Comparison of ENCODE assay signal across 7 mouse cellular contexts in the genomic region with DNA sequence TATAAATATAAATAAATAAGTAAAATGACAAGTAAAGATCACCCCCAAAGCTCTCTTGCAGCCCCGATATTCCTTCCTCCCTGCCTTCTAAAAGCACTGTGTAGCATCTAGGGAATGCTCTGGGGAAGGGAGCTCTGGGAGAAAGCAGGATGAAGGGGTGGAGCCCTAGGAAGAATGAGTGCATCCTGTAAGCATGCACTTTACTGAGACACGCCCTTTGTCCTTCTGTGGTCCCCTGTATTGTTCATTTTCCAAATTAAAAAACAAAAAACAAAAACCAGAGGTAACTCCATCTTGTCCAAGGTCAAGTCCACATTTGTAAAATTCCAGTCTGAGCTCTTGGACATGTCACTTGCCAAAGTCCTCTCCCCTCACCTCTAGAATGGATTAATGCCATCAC. TPM values are rescaled to one million over a fixed set of nuclear protein-coding genes. Genes with fewer than 3 reads are reported as not detected.
DNase-seq lines count a peak whose midpoint lies in the region; ATAC-seq and TF ChIP-seq lines count a peak whose summit lies in the region.

No protein-coding gene starts in this region.

- peaks cover 20% of the 10 kb centered on the region for H3K36me3 ChIP-seq in neural tube, embryonic 11.5 days (ENCODE audit: control insufficient read depth, insufficient read depth, low read length)
- H3K36me3 ChIP-seq in forebrain, embryonic 12.5 days (replicated peaks), result peaks cover 42% of the 10 kb centered on the region
- H3K36me3 ChIP-seq in liver, embryonic 11.5 days (ENCODE audit: control insufficient read depth, insufficient read depth, low read length), result peaks cover 32% of the 10 kb centered on the region
- peaks cover 27% of the 10 kb centered on the region for H3K36me3 ChIP-seq in thymus, adult 2 months (ENCODE audit: control insufficient read depth, insufficient read depth, low read length)

- peak overlapping the region; percentile 81 for H3K9ac ChIP-seq in neural tube, embryonic 11.5 days (ENCODE audit: low read length)
- peak overlapping the region; percentile 80 for H3K9ac ChIP-seq in forebrain, embryonic 12.5 days
- peak overlapping the region; percentile 86 for H3K9ac ChIP-seq in liver, embryonic 11.5 days (ENCODE audit: low read depth, low read length)

- peaks cover 15% of the 10 kb centered on the region for H3K4me1 ChIP-seq in neural tube, embryonic 11.5 days (ENCODE audit: control insufficient read depth, insufficient read depth, low read length)
- peaks cover 28% of the 10 kb centered on the region for H3K4me1 ChIP-seq in forebrain, embryonic 12.5 days
- peaks cover 22% of the 10 kb centered on the region for H3K4me1 ChIP-seq in liver, embryonic 11.5 days (replicated peaks; ENCODE audit: control insufficient read depth, insufficient read depth, low read length)
- H3K4me1 ChIP-seq in thymus, adult 2 months (replicated peaks; ENCODE audit: control insufficient read depth, insufficient read depth, low read length), result peaks cover 14% of the 10 kb centered on the region

- H3K27me3 ChIP-seq in neural tube, embryonic 11.5 days (ENCODE audit: control insufficient read depth, insufficient read depth, low read length), result no peaks in the 10 kb centered on the region
- no peaks in the 10 kb centered on the region for H3K27me3 ChIP-seq in forebrain, embryonic 12.5 days
- no peaks in the 10 kb centered on the region for H3K27me3 ChIP-seq in liver, embryonic 11.5 days (replicated peaks; ENCODE audit: control insufficient read depth, insufficient read depth, low read length)
- no peaks in the 10 kb centered on the region for H3K27me3 ChIP-seq in thymus, adult 2 months (ENCODE audit: control insufficient read depth, insufficient read depth, low read length)

- H3K9me3 ChIP-seq in neural tube, embryonic 11.5 days (ENCODE audit: control insufficient read depth, low read length), result no peaks in the 10 kb centered on the region
- no peaks in the 10 kb centered on the region for H3K9me3 ChIP-seq in forebrain, embryonic 12.5 days
- H3K9me3 ChIP-seq in liver, embryonic 11.5 days (ENCODE audit: control insufficient read depth, low read length), result no peaks in the 10 kb centered on the region

- no peak overlapping the region for H3K27ac ChIP-seq in neural tube, embryonic 11.5 days (ENCODE audit: low read depth, low read length)
- H3K27ac ChIP-seq in forebrain, embryonic 12.5 days, result no peak overlapping the region
- H3K27ac ChIP-seq in liver, embryonic 11.5 days (ENCODE audit: low read depth, low read length), result no peak overlapping the region
- H3K27ac ChIP-seq in thymus, adult 2 months (ENCODE audit: control insufficient read depth, insufficient read depth, low read length), result no peak overlapping the region

- TF ChIP-seq CTCF in thymus, adult 2 months (IDR thresholded peaks at IDR 0.05; ENCODE audit: borderline replicate concordance, control insufficient read depth, extremely low read depth, insufficient read depth, low read length, poor library complexity), result no peak

- 68% methylated on average over 2 of the region's 2 CpGs for WGBS in neural tube, embryonic 11.5 days
- WGBS in forebrain, embryonic 12.5 days, result 76% methylated on average over 2 of the region's 2 CpGs
- 74% methylated on average over 2 of the region's 2 CpGs for WGBS in liver, embryonic 11.5 days
- WGBS in thymus, adult 2 months, result 84% methylated on average over 2 of the region's 2 CpGs

- no peak for TF ChIP-seq POLR2A in thymus, adult 2 months (IDR thresholded peaks at IDR 0.05; ENCODE audit: control insufficient read depth, extremely low read depth, insufficient read depth, low read length, poor library complexity)

- H3K4me3 ChIP-seq in neural tube, embryonic 11.5 days (ENCODE audit: low read depth, low read length), result peak overlapping the region; percentile 74
- peak overlapping the region; percentile 88 for H3K4me3 ChIP-seq in forebrain, embryonic 12.5 days (replicated peaks)
- H3K4me3 ChIP-seq in liver, embryonic 11.5 days (ENCODE audit: low read depth, low read length), result peak overlapping the region; percentile 89
- no peak overlapping the region for H3K4me3 ChIP-seq in thymus, adult 2 months (ENCODE audit: control insufficient read depth, insufficient read depth, low read length)

- peak overlapping the region; percentile 92 for H3K4me2 ChIP-seq in neural tube, embryonic 11.5 days (ENCODE audit: low read depth)
- peak overlapping the region; percentile 80 for H3K4me2 ChIP-seq in forebrain, embryonic 12.5 days
- H3K4me2 ChIP-seq in liver, embryonic 11.5 days, result peak overlapping the region; percentile 96

- no peak for DNase-seq in neural tube, embryonic 11.5 days (ENCODE audit: low spot score)
- DNase-seq in neural tube, embryonic 10.5 days (ENCODE audit: extremely low spot score, low spot score), result no peak
- DNase-seq in liver, embryonic 11.5 days (ENCODE audit: low spot score), result no peak
- DNase-seq in thymus, adult 2 months, result no peak
- no peak for DNase-seq in cerebellum, postnatal 25 days
- no peak for DNase-seq in ovary, postnatal 14 days (ENCODE audit: low spot score)

- no peak for ATAC-seq in neural tube, embryonic 11.5 days (ENCODE audit: insufficient read depth, low FRiP score, low TSS enrichment)
- ATAC-seq in forebrain, embryonic 12.5 days (ENCODE audit: low FRiP score), result no peak
- ATAC-seq in liver, embryonic 11.5 days (replicated peaks; ENCODE audit: low FRiP score), result no peak

RNA-seq across cellular contexts. Expression of a gene that starts 1.2 kb away (rescaled TPM):
- polyA plus RNA-seq in neural tube, embryonic 11.5 days (2014; fragmentation: Nextera tagmentation; extraction: Ambion mirVana), result 248 and 255 TPM in 2 replicates
- 220 and 238 TPM in 2 replicates for polyA plus RNA-seq in forebrain, embryonic 12.5 days (2016; fragmentation: Nextera tagmentation; extraction: Ambion mirVana)
- 139 and 140 TPM in 2 replicates for polyA plus RNA-seq in liver, embryonic 11.5 days (2014; fragmentation: Nextera tagmentation; extraction: Ambion mirVana)
- polyA plus RNA-seq in thymus, adult 2 months (2012; rRNA removed), result 176 and 191 TPM in 2 replicates

RNA-seq across cellular contexts. Expression of a gene that starts 12.5 kb away (rescaled TPM):
- 706 and 761 TPM in 2 replicates for polyA plus RNA-seq in neural tube, embryonic 11.5 days (2014; fragmentation: Nextera tagmentation; extraction: Ambion mirVana)
- polyA plus RNA-seq in forebrain, embryonic 12.5 days (2016; fragmentation: Nextera tagmentation; extraction: Ambion mirVana), result 781 and 789 TPM in 2 replicates
- polyA plus RNA-seq in liver, embryonic 11.5 days (2014; fragmentation: Nextera tagmentation; extraction: Ambion mirVana), result 1,017 and 1,108 TPM in 2 replicates
- polyA plus RNA-seq in thymus, adult 2 months (2012; rRNA removed), result 1,690 and 1,818 TPM in 2 replicates

RNA-seq across cellular contexts. Expression of a gene that starts 36.1 kb away (rescaled TPM):
- 83.5 and 90.4 TPM in 2 replicates for polyA plus RNA-seq in neural tube, embryonic 11.5 days (2014; fragmentation: Nextera tagmentation; extraction: Ambion mirVana)
- polyA plus RNA-seq in forebrain, embryonic 12.5 days (2016; fragmentation: Nextera tagmentation; extraction: Ambion mirVana), result 90.0 and 92.2 TPM in 2 replicates
- polyA plus RNA-seq in liver, embryonic 11.5 days (2014; fragmentation: Nextera tagmentation; extraction: Ambion mirVana), result 70.7 and 76.0 TPM in 2 replicates
- polyA plus RNA-seq in thymus, adult 2 months (2012; rRNA removed), result 55.9 and 71.6 TPM in 2 replicates
